Mouse (Mus musculus): ENCODE results near the gene Hipk3.

- TF ChIP-seq CTCF (IDR thresholded peaks at IDR 0.05; ENCODE audit: borderline replicate concordance, extremely low read depth, insufficient read depth, insufficient read length) (no peak), POLR2A (IDR thresholded peaks at IDR 0.05; ENCODE audit: borderline replicate concordance, extremely low read depth, insufficient read depth, insufficient read length, poor library complexity, severe bottlenecking) (no peak)
Measured at GRCm38 (mm10) chr2:104460021-104460420, 34.2 kb downstream of the Hipk3 start.

Measured in brain, embryonic 14.5 days (tissue).